Mouse (Mus musculus) adrenal gland, postnatal 36 days (tissue): ENCODE measurements around the gene Bahcc1. TPM values are rescaled to one million over a fixed set of nuclear protein-coding genes. Genes with fewer than 3 reads are reported as not detected.
A peak's percentile ranks its signal among the peaks of the same experiment; 100 is the strongest.

ENCODE experiments used
- DNase-seq, 2 experiments: peaks; one replicate each; pipeline ENCODE4 v3.0.0; 2021; ENCODE audit warnings: mixed read lengths in 1 of 2
- total RNA-seq, 2 experiments: library from RNA; stranded (reverse); gene quantifications; 2 replicates each; pipeline ENCODE4 v1.2.3; 2021

Gene Bahcc1
- total RNA-seq, 2 experiments from 2014 or later: 17.5 TPM

- peak in 1 of 2 experiments; percentile 53 for DNase-seq
These were observed 27.3 kb downstream of the Bahcc1 start for GRCm38 (mm10) chr11:120259792-120260768.

- no peak for DNase-seq
These were observed 28.0 kb downstream of the Bahcc1 start for GRCm38 (mm10) chr11:120260769-120261150.

- peak; percentile 96 to 98 for DNase-seq
These were observed 28.9 kb downstream of the Bahcc1 start for GRCm38 (mm10) chr11:120261416-120262355.

- peak; percentile 71 to 87 for DNase-seq
These were observed 29.7 kb downstream of the Bahcc1 start for GRCm38 (mm10) chr11:120262356-120262901.

GRCm38 (mm10) chr11:120263176-120263575 is 30.4 kb downstream of the Bahcc1 start:
- no peak for DNase-seq

DNA sequence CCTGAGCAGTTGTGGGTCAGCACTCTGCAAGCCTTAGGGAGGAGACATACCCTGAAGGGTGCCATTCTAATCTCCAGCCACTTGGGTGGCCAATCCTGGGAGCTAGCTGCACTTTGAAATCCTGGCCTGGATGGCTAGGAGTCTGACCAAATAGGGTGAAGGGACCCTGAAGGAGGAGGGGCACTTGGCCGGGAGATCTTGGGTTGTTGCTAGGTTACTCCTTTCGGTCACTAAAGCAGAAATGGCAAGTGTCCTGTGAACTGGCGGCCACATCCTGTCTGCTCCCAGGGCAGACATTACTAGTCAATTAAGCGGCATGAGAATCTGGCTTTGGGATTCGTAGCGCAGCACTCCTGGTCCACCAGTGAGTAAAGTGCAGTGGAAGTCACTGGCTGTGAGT is 31.3 kb downstream of the Bahcc1 start:
- DNase-seq: no peak

DNA sequence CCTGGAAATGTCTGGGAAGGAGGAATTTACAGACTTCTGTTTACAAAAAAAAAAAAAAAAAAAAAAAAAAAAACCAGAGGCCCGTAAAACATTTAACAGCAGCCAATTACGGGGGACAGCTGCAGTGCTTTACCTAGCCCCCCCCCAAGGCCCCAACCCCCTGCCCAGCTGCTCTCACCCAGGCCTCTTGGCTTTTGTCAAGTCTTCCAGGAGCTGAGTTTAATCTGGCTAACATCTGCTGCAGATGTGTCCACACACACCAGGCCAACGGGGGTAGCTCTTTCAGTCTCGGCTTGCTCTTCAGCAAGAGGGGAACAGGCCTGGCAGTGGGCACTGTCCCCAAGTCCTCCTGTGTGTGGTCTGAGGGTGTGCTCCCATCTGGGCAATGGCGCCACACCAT is 32.7 kb downstream of the Bahcc1 start:
- no peak for DNase-seq

DNA sequence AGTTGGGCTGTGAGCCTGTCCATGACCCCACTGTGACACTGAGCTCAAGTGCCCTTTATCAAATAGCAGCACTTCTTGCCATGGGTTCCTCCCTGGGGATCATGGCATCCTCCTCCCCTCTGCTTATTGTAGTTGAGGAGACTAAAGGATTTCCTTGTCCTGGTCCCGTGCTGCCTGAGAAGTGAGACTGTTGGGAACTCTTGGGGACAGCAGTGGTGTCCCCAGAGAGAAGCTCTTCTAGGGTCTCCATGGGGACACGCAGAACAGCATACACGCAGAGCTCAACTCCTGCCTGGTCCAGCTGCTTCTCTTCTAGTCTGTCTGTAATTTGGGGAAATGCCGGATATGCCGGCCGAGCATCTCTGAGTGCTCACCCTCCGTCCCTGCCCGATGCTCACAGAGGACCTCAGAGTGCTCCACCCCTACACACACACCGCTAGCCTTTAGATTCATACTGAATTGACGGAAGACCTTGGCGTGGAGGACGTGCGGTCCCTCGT is 33.6 kb downstream of the Bahcc1 start:
- no peak for DNase-seq

- no peak for DNase-seq
These were observed 34.5 kb downstream of the Bahcc1 start for GRCm38 (mm10) chr11:120267274-120267673.

- DNase-seq: no peak
These were observed 34.9 kb downstream of the Bahcc1 start for GRCm38 (mm10) chr11:120267676-120268075.

DNA sequence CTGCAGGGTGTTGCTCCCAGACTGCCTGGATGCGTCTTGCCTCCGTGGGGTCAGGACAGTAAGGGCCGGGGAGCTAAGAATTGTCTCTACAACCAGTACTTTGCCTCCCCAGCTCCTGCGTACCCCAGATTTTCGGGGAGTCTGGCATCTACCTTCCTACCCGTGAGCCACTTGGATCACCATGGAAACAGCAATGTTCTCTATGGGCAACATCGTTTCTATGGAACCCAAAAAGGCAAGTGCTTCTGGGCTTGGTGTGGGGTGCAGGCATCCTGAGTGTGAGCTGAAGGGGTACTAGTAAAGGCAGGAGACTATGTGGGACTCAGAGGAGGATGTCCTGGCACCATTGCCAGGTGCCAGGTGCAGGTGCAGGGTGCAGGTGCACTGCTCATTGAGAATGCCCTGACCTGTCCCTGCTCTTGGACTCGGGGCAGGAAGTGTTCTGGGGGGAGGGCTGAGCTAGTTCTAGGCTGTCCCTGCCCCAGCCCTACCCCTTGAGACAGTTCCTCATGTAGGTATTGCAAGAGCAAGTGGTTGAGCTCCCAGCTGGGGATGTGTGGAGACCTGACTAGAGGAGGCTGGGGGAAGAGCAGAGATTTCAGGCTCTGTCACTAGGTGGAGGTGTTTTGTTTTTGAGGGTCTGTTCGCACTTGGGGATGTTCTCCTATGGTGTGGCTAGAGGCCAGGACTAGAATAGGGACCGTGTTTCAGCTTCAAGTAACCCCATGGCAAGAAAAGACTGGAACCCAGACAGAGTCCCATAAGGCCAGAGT is 35.6 kb downstream of the Bahcc1 start:
- DNase-seq: no peak

DNA sequence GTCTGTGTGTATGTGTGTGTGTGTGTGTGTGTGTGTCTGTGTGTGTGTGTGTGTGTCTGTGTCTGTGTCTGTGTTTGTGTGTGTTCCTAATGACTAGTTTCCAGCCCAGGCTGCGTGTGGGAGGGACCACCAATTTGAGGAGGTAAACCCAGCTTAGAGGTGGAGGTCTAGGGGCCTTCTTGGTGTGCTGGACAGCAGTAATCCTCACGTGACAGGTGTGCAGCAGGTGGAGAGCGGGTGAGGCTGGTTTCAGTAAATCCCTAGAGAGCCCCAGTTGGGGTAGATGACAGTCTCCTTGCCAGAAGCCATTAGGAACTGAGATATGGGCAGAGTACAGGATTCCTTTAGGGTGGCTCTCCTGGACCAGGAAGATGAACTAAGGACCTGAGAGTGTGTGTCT is 36.3 kb downstream of the Bahcc1 start:
- DNase-seq: no peak

GRCm38 (mm10) chr11:120269498-120270104 is 36.9 kb downstream of the Bahcc1 start:
- peak in 1 of 2 experiments; percentile 34 for DNase-seq

DNA sequence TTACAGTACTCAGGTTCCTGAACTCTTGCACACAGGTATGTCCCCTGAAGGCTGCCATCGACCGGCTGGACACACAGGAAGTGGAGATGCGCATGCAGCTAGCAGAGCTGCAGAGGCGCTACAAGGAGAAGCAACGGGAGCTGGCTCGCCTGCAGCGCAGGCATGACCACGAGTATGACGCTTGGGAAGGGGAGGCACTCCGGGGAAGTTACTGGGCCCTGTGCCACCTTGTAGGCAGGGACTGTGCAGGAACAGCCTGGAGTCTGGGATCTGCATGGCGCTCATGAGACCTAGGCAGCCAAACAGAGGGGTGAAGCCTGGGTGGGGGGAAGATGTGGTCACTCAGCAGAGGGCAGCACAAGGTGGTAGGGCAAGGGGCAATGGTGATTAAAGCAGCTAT is 46.6 kb downstream of the Bahcc1 start:
- DNase-seq: peak in 1 of 2 experiments; percentile 49

GRCm38 (mm10) chr11:120280281-120280773 is 47.6 kb downstream of the Bahcc1 start:
- peak; percentile 71 to 83 for DNase-seq

DNA sequence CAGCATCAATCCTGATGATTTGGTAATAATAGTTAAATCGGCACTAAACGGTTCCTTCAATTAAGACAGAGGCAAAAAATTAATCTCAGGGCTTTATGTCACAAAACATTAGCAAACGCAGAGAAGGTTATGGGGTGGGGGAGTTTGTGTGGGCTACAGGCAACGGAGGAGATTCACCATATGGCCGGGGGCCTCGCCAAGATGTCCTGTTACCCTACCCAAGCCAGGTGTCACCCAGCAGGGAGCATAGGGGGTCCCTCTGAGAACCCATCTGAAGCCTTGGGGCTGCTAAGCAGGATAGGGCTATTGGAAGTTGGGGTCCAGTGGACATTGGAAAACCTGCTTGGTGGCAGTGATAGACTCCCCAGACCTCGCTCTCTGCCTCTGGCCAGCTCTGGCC is 48.0 kb downstream of the Bahcc1 start:
- DNase-seq: no peak

- peak; percentile 61 to 72 for DNase-seq
These were observed 48.5 kb downstream of the Bahcc1 start for GRCm38 (mm10) chr11:120281197-120281596.

- peak; percentile 42 to 64 for DNase-seq
These were observed 50.8 kb downstream of the Bahcc1 start for GRCm38 (mm10) chr11:120283542-120283941.

DNA sequence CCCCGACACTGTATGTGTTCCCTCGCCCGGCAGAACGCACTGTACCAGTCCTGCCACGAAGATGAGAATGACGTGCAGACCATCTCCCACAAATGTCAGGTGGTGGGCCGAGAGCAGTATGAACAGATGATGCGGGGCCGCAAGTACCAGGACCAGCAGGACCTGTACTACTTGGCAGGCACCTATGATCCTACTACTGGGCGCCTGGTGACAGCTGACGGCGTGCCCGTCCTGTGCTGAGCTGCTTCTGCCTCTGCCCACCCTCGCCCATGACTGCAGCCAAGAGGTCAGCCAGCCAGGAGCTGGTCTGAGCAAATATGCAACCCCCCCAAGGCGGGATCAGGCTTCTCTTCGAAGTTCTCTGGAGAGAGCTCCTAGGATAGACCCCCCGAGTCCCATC is 56.9 kb downstream of the Bahcc1 start:
- DNase-seq: no peak

DNA sequence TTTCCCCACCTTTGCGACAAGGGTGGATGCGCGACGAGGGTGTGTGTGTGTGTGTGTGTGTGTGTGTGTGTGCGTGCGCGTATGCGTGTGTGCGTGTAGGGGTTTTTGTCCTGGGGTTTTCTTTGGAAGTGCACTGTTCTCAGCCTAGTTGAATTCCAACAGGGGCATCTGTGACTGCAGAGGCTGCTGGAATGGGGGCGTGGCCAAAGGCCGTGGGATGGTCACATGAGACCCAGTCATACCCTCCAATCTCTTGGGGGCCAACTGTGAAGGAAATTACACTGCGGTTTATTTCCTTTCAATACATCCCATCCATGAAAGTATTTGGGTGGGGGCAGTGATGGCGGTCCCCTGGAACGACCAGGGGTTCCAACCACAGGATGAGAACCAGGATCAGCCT is 57.5 kb downstream of the Bahcc1 start:
- DNase-seq: no peak

GRCm38 (mm10) chr11:120293714-120294113 is 61.0 kb downstream of the Bahcc1 start:
- DNase-seq: peak; percentile 66 to 67
